7 mouse cellular contexts compared by ENCODE assay signal in the genomic region with DNA sequence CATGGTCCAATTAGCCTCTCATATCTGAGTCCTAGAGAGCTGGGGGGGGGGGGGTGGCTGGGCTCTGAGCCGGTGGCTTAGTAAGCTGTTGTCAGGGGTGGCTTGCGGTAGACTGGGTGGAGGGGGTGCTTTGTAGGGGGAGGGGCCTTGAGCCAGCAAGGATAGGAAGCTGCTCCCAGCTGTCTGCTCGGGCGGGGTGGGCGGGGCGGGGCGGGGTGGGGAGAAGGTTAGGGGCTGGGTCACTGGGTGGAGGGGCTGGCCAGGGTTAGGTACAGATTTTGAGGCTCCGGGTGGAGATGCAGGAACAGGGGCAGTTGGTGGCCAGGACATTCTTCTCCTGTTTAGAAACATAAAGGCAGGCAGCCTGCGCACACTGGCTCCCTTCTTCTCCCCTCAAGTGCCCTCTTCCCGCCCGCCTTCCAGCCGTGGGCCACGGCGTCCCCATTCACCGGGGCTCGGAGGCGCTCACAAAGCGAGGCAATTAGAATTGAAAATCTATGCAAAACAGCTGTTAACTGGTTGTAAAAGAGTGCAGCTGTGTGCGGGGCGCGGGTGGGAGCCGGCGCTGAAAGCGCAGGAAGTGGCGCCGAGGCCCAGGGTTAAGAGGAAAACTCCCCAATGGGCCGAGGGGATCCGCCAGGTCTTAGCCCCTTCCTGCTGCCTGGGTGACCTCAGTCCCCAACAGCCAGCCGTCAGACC. TPM values are rescaled to one million over a fixed set of nuclear protein-coding genes. Genes with fewer than 3 reads are reported as not detected.
DNase-seq lines count a peak whose midpoint lies in the region; ATAC-seq lines count a peak whose summit lies in the region.

No protein-coding gene starts in this region.

- peaks cover 59% of the 10 kb centered on the region for H3K36me3 ChIP-seq in megakaryocyte, embryonic 14.5 days (replicated peaks; ENCODE audit: low read length)
- H3K36me3 ChIP-seq in embryonic facial prominence, embryonic 12.5 days: no peaks in the 10 kb centered on the region
- no peaks in the 10 kb centered on the region for H3K36me3 ChIP-seq in limb, embryonic 12.5 days
- no peaks in the 10 kb centered on the region for H3K36me3 ChIP-seq in neural tube, embryonic 15.5 days

- 1% methylated on average over 27 of the region's 29 CpGs for WGBS in embryonic facial prominence, embryonic 12.5 days
- under 1% methylated on average over 28 of the region's 29 CpGs for WGBS in limb, embryonic 12.5 days
- WGBS in neural tube, embryonic 15.5 days: 5% methylated on average over 29 of the region's 29 CpGs

- peak overlapping the region; percentile 41 for H3K4me2 ChIP-seq in embryonic facial prominence, embryonic 12.5 days (replicated peaks)
- peak overlapping the region; percentile 55 for H3K4me2 ChIP-seq in limb, embryonic 12.5 days
- peak overlapping the region; percentile 44 for H3K4me2 ChIP-seq in neural tube, embryonic 15.5 days

- H3K4me3 ChIP-seq in megakaryocyte, embryonic 14.5 days (replicated peaks): peak overlapping the region; percentile 99
- H3K4me3 ChIP-seq in embryonic facial prominence, embryonic 12.5 days: peak overlapping the region; percentile 8; the same call in 1 of the 2 replicates
- H3K4me3 ChIP-seq in limb, embryonic 12.5 days (replicated peaks): peak overlapping the region; percentile 19; the same call in 1 of the 2 replicates
- H3K4me3 ChIP-seq in neural tube, embryonic 15.5 days (replicated peaks): no peak overlapping the region

- ATAC-seq in megakaryocyte, adult 5-6 weeks (ENCODE audit: poor library complexity, severe bottlenecking): no peak
- ATAC-seq in embryonic facial prominence, embryonic 12.5 days (ENCODE audit: insufficient number of reproducible peaks, insufficient read depth, low FRiP score, low TSS enrichment): no peak
- 0 out of 2 replicates have a peak, but pooled peaks have one; percentile 16 for ATAC-seq in limb, embryonic 12.5 days (ENCODE audit: insufficient number of reproducible peaks, insufficient read depth, low FRiP score, low TSS enrichment, low read depth)
- ATAC-seq in neural tube, embryonic 15.5 days (ENCODE audit: low FRiP score): peak; percentile 20; the same call in 1 of the 2 replicates

- no peak for DNase-seq in cerebellum, postnatal 4 days (ENCODE audit: low spot score in 2 of 2)
- no peak for DNase-seq in left cerebral cortex, adult 18-20 months (ENCODE audit: low spot score in 2 of 2)

- H3K9me3 ChIP-seq in megakaryocyte, embryonic 14.5 days: no peaks in the 10 kb centered on the region
- H3K9me3 ChIP-seq in embryonic facial prominence, embryonic 12.5 days: no peaks in the 10 kb centered on the region
- H3K9me3 ChIP-seq in limb, embryonic 12.5 days: no peaks in the 10 kb centered on the region
- no peaks in the 10 kb centered on the region for H3K9me3 ChIP-seq in neural tube, embryonic 15.5 days (replicated peaks)

- no peaks in the 10 kb centered on the region for H3K27me3 ChIP-seq in megakaryocyte, embryonic 14.5 days (replicated peaks)
- peaks cover 17% of the 10 kb centered on the region for H3K27me3 ChIP-seq in embryonic facial prominence, embryonic 12.5 days
- peaks cover 28% of the 10 kb centered on the region for H3K27me3 ChIP-seq in limb, embryonic 12.5 days
- no peaks in the 10 kb centered on the region for H3K27me3 ChIP-seq in neural tube, embryonic 15.5 days (replicated peaks)

- H3K4me1 ChIP-seq in megakaryocyte, embryonic 14.5 days: peaks cover 82% of the 10 kb centered on the region
- H3K4me1 ChIP-seq in embryonic facial prominence, embryonic 12.5 days: peaks cover 73% of the 10 kb centered on the region
- H3K4me1 ChIP-seq in limb, embryonic 12.5 days (replicated peaks): peaks cover 86% of the 10 kb centered on the region
- peaks cover 73% of the 10 kb centered on the region for H3K4me1 ChIP-seq in neural tube, embryonic 15.5 days

- peak overlapping the region; percentile 72 for H3K27ac ChIP-seq in embryonic facial prominence, embryonic 12.5 days
- H3K27ac ChIP-seq in limb, embryonic 12.5 days: peak overlapping the region; percentile 79
- H3K27ac ChIP-seq in neural tube, embryonic 15.5 days (replicated peaks): peak overlapping the region; percentile 73

- no peak overlapping the region; the same call in 1 of the 2 replicates for H3K9ac ChIP-seq in embryonic facial prominence, embryonic 12.5 days
- H3K9ac ChIP-seq in limb, embryonic 12.5 days (replicated peaks): no peak overlapping the region; the same call in 1 of the 2 replicates
- H3K9ac ChIP-seq in neural tube, embryonic 15.5 days (replicated peaks): 0 out of 2 replicates have a peak overlapping the region, but pooled peaks have one; percentile 20

RNA-seq across cellular contexts. Expression of a gene that starts 56.4 kb away (rescaled TPM):
- polyA plus RNA-seq in megakaryocyte, embryonic 14.5 days (2012; ENCODE audit: insufficient read depth, low replicate concordance): 8.3 and 35.4 TPM in 2 replicates
- 28.3 and 31.8 TPM in 2 replicates for total RNA-seq in megakaryocyte, adult 5-6 weeks (2015)
- total RNA-seq in megakaryocyte, adult 5-6 weeks (2017): 23.2 and 28.9 TPM in 2 replicates
- 109 and 115 TPM in 2 replicates for polyA plus RNA-seq in embryonic facial prominence, embryonic 12.5 days (2016; fragmentation: Nextera tagmentation; extraction: Ambion mirVana)
- 111 and 113 TPM in 2 replicates for polyA plus RNA-seq in limb, embryonic 12.5 days (2016; fragmentation: Nextera tagmentation; extraction: Ambion mirVana)
- polyA plus RNA-seq in neural tube, embryonic 15.5 days (2015; fragmentation: Nextera tagmentation; extraction: Ambion mirVana): 15.9 and 38.9 TPM in 2 replicates
- total RNA-seq in left cerebral cortex, adult 18-20 months (2021): 1 to 10 TPM; 2.1 to 2.4 TPM

Comparison
In these comparisons a context has a peak if more than half of its experiments do, and no peak if none do; other contexts are left out.
1. ATAC-seq: peak in limb, embryonic 12.5 days (single experiment) and neural tube, embryonic 15.5 days (single experiment); none in megakaryocyte, adult 5-6 weeks (single experiment) and embryonic facial prominence, embryonic 12.5 days (single experiment).
2. Peak in every context shown above with its lines, with median percentiles within 50 percentile points of each other: H3K27ac ChIP-seq and H3K4me2 ChIP-seq.